ENCODE assay signal across 8 mouse cellular contexts in genomic region chr12:73546086-73546711, GRCm38 (mm10). TPM values are rescaled to one million over a fixed set of nuclear protein-coding genes. Genes with fewer than 3 reads are reported as not detected.
A peak's percentile ranks its signal among the peaks of the same experiment; 100 is the strongest.
DNase-seq lines count a peak whose midpoint lies in the region; ATAC-seq and TF ChIP-seq lines count a peak whose summit lies in the region.

Tmem30b (minus strand) TSS chr12:73546392.

- no peaks in the 10 kb centered on the region for H3K36me3 ChIP-seq in forebrain, embryonic 13.5 days (ENCODE audit: poor library complexity, severe bottlenecking)
- no peaks in the 10 kb centered on the region for H3K36me3 ChIP-seq in kidney, postnatal 0 days (ENCODE audit: insufficient read depth, low read length)

- H3K9ac ChIP-seq in forebrain, embryonic 13.5 days = peak within 1 kb of the TSS; percentile 40; the same call in 1 of the 2 replicates
- H3K9ac ChIP-seq in kidney, postnatal 0 days (ENCODE audit: low read depth, low read length) = peak within 1 kb of the TSS; percentile 49

- no peak for DNase-seq in layer of hippocampus, adult 2 months (ENCODE audit: low spot score in 2 of 2)
- DNase-seq in layer of hippocampus, postnatal 36 days = no peak
- no peak for DNase-seq in kidney, postnatal 0 days (ENCODE audit: low spot score)
- DNase-seq in lung, postnatal 4 days = peak; percentile 72 to 89
- DNase-seq in thymus, postnatal 25 days = peak; percentile 9
- DNase-seq in spleen, postnatal 14 days (ENCODE audit: low spot score in 2 of 2) = no peak
- no peak for DNase-seq in cerebellum, postnatal 4 days (ENCODE audit: low spot score in 2 of 2)

- H3K4me3 ChIP-seq in layer of hippocampus, adult 2 months = peak within 1 kb of the TSS; percentile 41
- peak within 1 kb of the TSS; percentile 39 for H3K4me3 ChIP-seq in forebrain, embryonic 13.5 days
- H3K4me3 ChIP-seq in kidney, postnatal 0 days (replicated peaks; ENCODE audit: low read depth, low read length) = peak within 1 kb of the TSS; percentile 42

- ATAC-seq in forebrain, embryonic 13.5 days = peak; percentile 55
- ATAC-seq in kidney, postnatal 0 days (replicated peaks; ENCODE audit: low FRiP score, low read depth) = peak; percentile 84

- H3K9me3 ChIP-seq in forebrain, embryonic 13.5 days (replicated peaks) = no peaks in the 10 kb centered on the region
- no peaks in the 10 kb centered on the region for H3K9me3 ChIP-seq in kidney, postnatal 0 days (replicated peaks; ENCODE audit: low read length)

- no peak for TF ChIP-seq CTCF in layer of hippocampus, adult 2 months (conservative IDR thresholded peaks at IDR 0.05)
- TF ChIP-seq CTCF in kidney, postnatal 0 days (IDR thresholded peaks at IDR 0.05; ENCODE audit: low read depth) = no peak

- 3% methylated on average over 23 of the region's 61 CpGs for WGBS in forebrain, embryonic 13.5 days
- WGBS in kidney, postnatal 0 days = 2% methylated on average over 54 of the region's 61 CpGs

- H3K4me2 ChIP-seq in forebrain, embryonic 13.5 days = peak within 1 kb of the TSS; percentile 62
- H3K4me2 ChIP-seq in kidney, postnatal 0 days (ENCODE audit: low read length) = peak within 1 kb of the TSS; percentile 70

- no peak within 1 kb of the TSS for H3K27ac ChIP-seq in layer of hippocampus, adult 2 months
- H3K27ac ChIP-seq in forebrain, embryonic 13.5 days = no peak within 1 kb of the TSS
- H3K27ac ChIP-seq in kidney, postnatal 0 days = peak within 1 kb of the TSS; percentile 47; the same call in 1 of the 2 replicates

- peaks cover 93% of the 10 kb centered on the region for H3K27me3 ChIP-seq in forebrain, embryonic 13.5 days
- peaks cover 49% of the 10 kb centered on the region for H3K27me3 ChIP-seq in kidney, postnatal 0 days (ENCODE audit: insufficient read depth, low read length)

- peaks cover 16% of the 10 kb centered on the region for H3K4me1 ChIP-seq in forebrain, embryonic 13.5 days
- H3K4me1 ChIP-seq in kidney, postnatal 0 days (replicated peaks; ENCODE audit: insufficient read depth, low read length) = 0 out of 2 replicates have a peak, but pooled peaks cover 3% of the 10 kb centered on the region

RNA-seq across cellular contexts. Expression of gene Tmem30b, which starts in this region (rescaled TPM):
- total RNA-seq in layer of hippocampus, adult 2 months (2021) = not detected
- not detected for total RNA-seq in layer of hippocampus, postnatal 36 days (2021)
- polyA plus RNA-seq in forebrain, embryonic 13.5 days (2015; fragmentation: Nextera tagmentation; extraction: Ambion mirVana) = 0.16 and 0.21 TPM in 2 replicates
- 31.2 and 31.9 TPM in 2 replicates for polyA plus RNA-seq in kidney, postnatal 0 days (2015; fragmentation: Nextera tagmentation; extraction: Ambion mirVana)

Comparison
In these comparisons a context has a peak if more than half of its experiments do, and no peak if none do; other contexts are left out.
1. RNA of gene Tmem30b (polyA plus RNA-seq): 31.2 to 31.9 TPM in kidney, postnatal 0 days; 0.16 to 0.21 TPM in forebrain, embryonic 13.5 days; every median in the first group is over 10 times any median in the second.
2. Peak in ATAC-seq, H3K4me3 ChIP-seq, H3K9ac ChIP-seq and H3K4me2 ChIP-seq in forebrain, embryonic 13.5 days; RNA of the gene not detected or under 1 TPM.
3. DNase-seq: peak in lung, postnatal 4 days (2 of 2) and thymus, postnatal 25 days (single experiment); none in layer of hippocampus, adult 2 months (0 of 2), layer of hippocampus, postnatal 36 days (0 of 2), kidney, postnatal 0 days (single experiment), spleen, postnatal 14 days (0 of 2) and cerebellum, postnatal 4 days (0 of 2).
4. Peak in every context shown above with its lines, with median percentiles within 50 percentile points of each other: H3K4me3 ChIP-seq.